ENCODE assay signal across 9 mouse cellular contexts in the genomic region with DNA sequence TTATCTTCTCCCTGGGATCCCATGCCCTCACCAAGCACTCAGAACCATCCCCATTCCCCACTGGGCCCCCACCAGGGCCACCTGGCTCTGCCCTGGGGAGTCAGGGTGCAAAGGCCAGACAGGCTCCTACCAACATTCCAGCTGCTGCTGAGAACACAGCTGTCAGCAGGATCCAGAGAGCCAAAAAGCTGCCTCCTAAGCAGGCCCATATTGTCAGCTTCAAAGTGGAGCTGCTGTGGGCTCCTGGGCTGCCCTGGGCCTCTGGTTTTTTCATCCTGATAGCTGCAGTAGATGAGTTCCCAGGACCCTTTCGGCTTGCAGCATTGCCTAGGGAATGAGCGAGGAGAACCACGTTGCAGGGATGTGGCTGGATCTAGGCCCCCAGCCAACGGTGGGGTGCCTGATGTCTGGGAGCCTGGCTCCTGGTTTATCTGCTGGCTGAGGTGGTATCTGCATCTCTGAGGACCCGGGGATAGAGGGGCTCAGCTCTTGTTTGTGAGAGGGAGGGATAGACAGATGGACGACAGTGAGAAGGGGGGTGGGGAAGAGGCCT. TPM values are rescaled to one million over a fixed set of nuclear protein-coding genes. Genes with fewer than 3 reads are reported as not detected.
DNase-seq lines count a peak whose midpoint lies in the region; ATAC-seq and TF ChIP-seq lines count a peak whose summit lies in the region.
"Had no signal": no experiment of that assay in that cellular context is flagged by ENCODE, and none has a peak within 500 bp of the region (broad histone marks: within the 10 kb centered on the region; RNA-seq: fewer than 3 reads in every experiment).

No protein-coding gene starts in this region.

- no peak overlapping the region for H3K9ac ChIP-seq in heart, postnatal 0 days (replicated peaks; ENCODE audit: low read depth, low read length)
- no peak overlapping the region for H3K9ac ChIP-seq in stomach, embryonic 14.5 days (replicated peaks; ENCODE audit: low read depth, low read length)

- H3K27ac ChIP-seq in heart, postnatal 0 days (ENCODE audit: low read depth), result peak overlapping the region; percentile 90
- peak overlapping the region; percentile 84 for H3K27ac ChIP-seq in stomach, embryonic 14.5 days (ENCODE audit: low read length)

- intact Hi-C loops in left cerebral cortex, postnatal 10 days (cut with DNase I), result loop anchor here (5.0 kb wide), 1 partner anchor 104 kb away; no protein-coding TSS in a partner anchor

- peak; percentile 29 for DNase-seq in thymus, postnatal 25 days
- no peak for DNase-seq in thymus, postnatal 10 days (ENCODE audit: low spot score in 2 of 2)
- no peak for DNase-seq in heart, postnatal 0 days (ENCODE audit: low spot score)
- DNase-seq in kidney, postnatal 4 days, result peak; percentile 58 to 69
- no peak for DNase-seq in left cerebral cortex, postnatal 10 days (ENCODE audit: extremely low spot score in 1 of 2, low spot score in 2 of 2)
- DNase-seq in cerebellum, adult 8-10 months, result no peak
- no peak for DNase-seq in natural killer cell, adult 2 months (ENCODE audit: low spot score in 2 of 2)

- whole genome bisulfite sequencing in heart, postnatal 0 days, result 2% methylated on average over 6 of the region's 6 CpGs
- WGBS in stomach, embryonic 14.5 days, result 17% methylated on average over 6 of the region's 6 CpGs

- peaks cover 56% of the 10 kb centered on the region for H3K4me1 ChIP-seq in heart, postnatal 0 days (ENCODE audit: control insufficient read depth, insufficient read depth)
- peaks cover 63% of the 10 kb centered on the region for H3K4me1 ChIP-seq in stomach, embryonic 14.5 days (ENCODE audit: control insufficient read depth, insufficient read depth, low read length)

- TF ChIP-seq EP300 in heart, postnatal 0 days (IDR thresholded peaks at IDR 0.05; ENCODE audit: low read depth), result no peak

- no peaks in the 10 kb centered on the region for H3K27me3 ChIP-seq in heart, postnatal 0 days (ENCODE audit: control insufficient read depth, insufficient read depth, low read length)
- H3K27me3 ChIP-seq in stomach, embryonic 14.5 days (ENCODE audit: control insufficient read depth, insufficient read depth, low read length), result no peaks in the 10 kb centered on the region

- no peak for TF ChIP-seq CTCF in heart, postnatal 0 days (IDR thresholded peaks at IDR 0.05; ENCODE audit: low read depth)

- H3K36me3 ChIP-seq in heart, postnatal 0 days (replicated peaks; ENCODE audit: control insufficient read depth, insufficient read depth, low read length), result no peaks in the 10 kb centered on the region
- no peaks in the 10 kb centered on the region for H3K36me3 ChIP-seq in stomach, embryonic 14.5 days (ENCODE audit: control insufficient read depth, insufficient read depth, low read length)

- H3K9me3 ChIP-seq in heart, postnatal 0 days (replicated peaks; ENCODE audit: control insufficient read depth, low read length), result no peaks in the 10 kb centered on the region
- H3K9me3 ChIP-seq in stomach, embryonic 14.5 days (ENCODE audit: control insufficient read depth, low read depth, low read length), result no peaks in the 10 kb centered on the region
- H3K9me3 ChIP-seq: megakaryocyte, embryonic 14.5 days had no signal

- no peak for ATAC-seq in heart, postnatal 0 days (ENCODE audit: insufficient read depth, low read depth)
- no peak for ATAC-seq in stomach, embryonic 14.5 days (ENCODE audit: insufficient number of reproducible peaks, insufficient read depth, low FRiP score, low read depth)

- no peak overlapping the region for H3K4me2 ChIP-seq in heart, postnatal 0 days (ENCODE audit: low read depth, low read length)
- no peak overlapping the region for H3K4me2 ChIP-seq in stomach, embryonic 14.5 days (replicated peaks; ENCODE audit: low read depth, low read length)

- H3K4me3 ChIP-seq in heart, postnatal 0 days (ENCODE audit: low read depth, low read length), result no peak overlapping the region
- no peak overlapping the region for H3K4me3 ChIP-seq in stomach, embryonic 14.5 days (ENCODE audit: low read depth, low read length)
- H3K4me3 ChIP-seq: megakaryocyte, embryonic 14.5 days had no signal

RNA-seq across cellular contexts. Expression of a gene that starts 36.7 kb away (rescaled TPM):
- total RNA-seq in heart, postnatal 0 days (2014; rRNA removed; ENCODE audit: low replicate concordance), result 54.5 and 119 TPM in 2 replicates
- polyA plus RNA-seq in heart, postnatal 0 days (2015; fragmentation: Nextera tagmentation; extraction: Ambion mirVana), result 55.4 and 62.4 TPM in 2 replicates
- polyA plus RNA-seq in stomach, embryonic 14.5 days (2014; fragmentation: Nextera tagmentation; extraction: Ambion mirVana), result 120 and 124 TPM in 2 replicates
- total RNA-seq in left cerebral cortex, postnatal 10 days (2021), result 10 to 100 TPM; 23.9 to 38.5 TPM

Comparison
In these comparisons a context has a peak if more than half of its experiments do, and no peak if none do; other contexts are left out.
1. DNase-seq: peak in thymus, postnatal 25 days (single experiment) and kidney, postnatal 4 days (2 of 2); none in thymus, postnatal 10 days (0 of 2), heart, postnatal 0 days (single experiment), left cerebral cortex, postnatal 10 days (0 of 2), cerebellum, adult 8-10 months (single experiment) and natural killer cell, adult 2 months (0 of 2).